Mouse (Mus musculus) Muller cell, postnatal 12 days (primary cell): ENCODE measurements around the gene Ints12.

Source experiments
- DNase-seq: peaks from one replicate; pipeline ENCODE4 v3.0.0-alpha.2; 2015; ENCODE audit errors: inconsistent ontology term

The Ints12 gene

GRCm38 (mm10) chr3:133144511-133145147, 53.0 kb downstream of the Ints12 start:
- no peak for DNase-seq

- no peak for DNase-seq
These were observed 60.0 kb downstream of the Ints12 start for GRCm38 (mm10) chr3:133151629-133152028.

- no peak for DNase-seq
These were observed 61.2 kb downstream of the Ints12 start for GRCm38 (mm10) chr3:133152831-133153230.

GRCm38 (mm10) chr3:133153629-133154028, 62.0 kb downstream of the Ints12 start:
- DNase-seq, result no peak

- DNase-seq, result no peak
These were observed 63.0 kb downstream of the Ints12 start for GRCm38 (mm10) chr3:133154683-133155082.

- DNase-seq, result no peak
These were observed 66.6 kb downstream of the Ints12 start for GRCm38 (mm10) chr3:133158260-133158659.
